In the genomic region with DNA sequence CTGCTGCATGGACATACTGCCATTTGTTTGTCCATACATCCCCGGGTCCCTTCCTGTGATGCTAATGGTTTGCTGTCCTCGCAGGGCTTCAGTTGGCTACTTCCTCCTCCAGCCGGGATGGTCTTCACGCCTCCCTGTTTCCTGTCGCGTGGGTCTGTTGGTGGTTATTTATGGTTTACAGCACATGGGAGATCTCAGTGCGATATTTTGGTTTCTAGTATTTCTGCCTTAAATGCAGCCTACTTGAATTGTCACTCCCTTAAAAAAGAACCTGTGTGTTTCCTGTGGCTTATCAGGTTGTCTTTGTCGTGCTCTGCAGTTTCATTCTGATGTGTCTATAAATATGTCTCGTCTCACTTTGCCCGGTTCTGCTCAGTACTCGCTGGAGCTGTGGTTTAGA, we compare ENCODE assay signal across 12 mouse cellular contexts. TPM values are rescaled to one million over a fixed set of nuclear protein-coding genes. Genes with fewer than 3 reads are reported as not detected.
A peak's percentile ranks its signal among the peaks of the same experiment; 100 is the strongest.
DNase-seq lines count a peak whose midpoint lies in the region; ATAC-seq and TF ChIP-seq lines count a peak whose summit lies in the region.
"Had no signal": no experiment of that assay in that cellular context is flagged by ENCODE, and none has a peak within 500 bp of the region (broad histone marks: within the 10 kb centered on the region; RNA-seq: fewer than 3 reads in every experiment).

No protein-coding gene starts in this region.

- H3K4me1 ChIP-seq in heart, embryonic 14.5 days (ENCODE audit: control insufficient read depth in 2 of 2, insufficient read depth in 2 of 2, low read length in 2 of 2), result peaks cover 3 to 5% of the 10 kb centered on the region in 2 experiments; a peak in 2 of 4 replicates
- H3K4me1 ChIP-seq in heart, adult 2 months (ENCODE audit: control insufficient read depth, insufficient read depth, low read length), result peaks cover 2% of the 10 kb centered on the region; the same call in 1 of the 2 replicates
- H3K4me1 ChIP-seq: midbrain, embryonic 10.5 days had no signal

- ATAC-seq in heart, embryonic 14.5 days (ENCODE audit: insufficient number of reproducible peaks, insufficient read depth, low FRiP score, low read depth), result no peak
- ATAC-seq: hindbrain, embryonic 16.5 days had no signal

- no peaks in the 10 kb centered on the region for H3K27me3 ChIP-seq in heart, embryonic 14.5 days (ENCODE audit: control insufficient read depth, insufficient read depth, low read length)
- no peaks in the 10 kb centered on the region for H3K27me3 ChIP-seq in heart, adult 2 months (ENCODE audit: control insufficient read depth, insufficient read depth, low read length)

- DNase-seq in heart, adult 2 months, result no peak
- DNase-seq in thymus, postnatal 0 days (ENCODE audit: low spot score), result peak; percentile 21
- no peak for DNase-seq in thymus, postnatal 10 days (ENCODE audit: low spot score in 2 of 2)
- peak; percentile 63 to 79 for DNase-seq in left cerebral cortex, postnatal 36 days (ENCODE audit: low spot score in 2 of 2)
- DNase-seq in spleen, adult 18-20 months, result no peak
- no peak for DNase-seq in cerebellum, adult 9-10 months
- DNase-seq in testis, postnatal 10 days (ENCODE audit: low spot score), result no peak
- DNase-seq: cerebellum, postnatal 25 days had no signal

- peak overlapping the region; percentile 45 for H3K4me2 ChIP-seq in heart, embryonic 14.5 days (ENCODE audit: low read length)

- H3K79me2 ChIP-seq in heart, adult 2 months (replicated peaks; ENCODE audit: control insufficient read depth, insufficient read depth, low read length), result no peaks in the 10 kb centered on the region

- TF ChIP-seq POLR2A in heart, adult 2 months (IDR thresholded peaks at IDR 0.05; ENCODE audit: insufficient read depth, low read depth, low read length), result no peak

- no peaks in the 10 kb centered on the region for H3K36me3 ChIP-seq in heart, embryonic 14.5 days (ENCODE audit: control insufficient read depth, insufficient read depth, low read length)
- no peaks in the 10 kb centered on the region for H3K36me3 ChIP-seq in heart, adult 2 months (ENCODE audit: control insufficient read depth, insufficient read depth, low read length)
- H3K36me3 ChIP-seq: midbrain, embryonic 10.5 days had no signal

- H3K9me3 ChIP-seq in heart, embryonic 14.5 days (ENCODE audit: control insufficient read depth, low read length), result no peaks in the 10 kb centered on the region
- H3K9me3 ChIP-seq: midbrain, embryonic 10.5 days had no signal

- intact Hi-C loops in heart, adult 2 months (cut with DNase I), result no loop called here
- intact Hi-C loops in left cerebral cortex, postnatal 36 days (cut with DNase I), result no loop called here

- H3K27ac ChIP-seq in heart, embryonic 14.5 days (replicated peaks in 1 of 2; ENCODE audit: control insufficient read depth in 1 of 2, insufficient read depth in 1 of 2, low read depth in 2 of 2, low read length in 2 of 2), result no peak overlapping the region
- no peak overlapping the region for H3K27ac ChIP-seq in heart, adult 2 months
- H3K27ac ChIP-seq: liver, embryonic 14.5 days; midbrain, embryonic 10.5 days had no signal

- no peak overlapping the region; the same call in 1 of the 2 replicates for H3K9ac ChIP-seq in heart, embryonic 14.5 days (ENCODE audit: low read length)
- no peak overlapping the region for H3K9ac ChIP-seq in heart, adult 2 months (ENCODE audit: low read depth, low read length)
- H3K9ac ChIP-seq: liver, embryonic 14.5 days had no signal

- 24% methylated on average over 11 of the region's 11 CpGs for WGBS in heart, embryonic 14.5 days
- WGBS in heart, adult 2 months, result 8% methylated on average over 11 of the region's 11 CpGs

- H3K4me3 ChIP-seq in heart, embryonic 14.5 days (ENCODE audit: control insufficient read depth in 1 of 2, insufficient read depth in 1 of 2, low read depth in 1 of 2, low read length in 2 of 2), result 0 out of 4 replicates have a peak overlapping the region, but pooled peaks of 1 of the 2 experiments have one; percentile 4
- no peak overlapping the region for H3K4me3 ChIP-seq in heart, adult 2 months
- H3K4me3 ChIP-seq: midbrain, embryonic 10.5 days had no signal

- no peak for TF ChIP-seq EP300 in heart, adult 2 months (IDR thresholded peaks at IDR 0.05; ENCODE audit: insufficient read depth, low read depth, low read length)

- no peak for TF ChIP-seq CTCF in heart, adult 2 months (IDR thresholded peaks at IDR 0.05)

RNA-seq across cellular contexts. Expression of a gene that starts 8.2 kb away (rescaled TPM):
- polyA plus RNA-seq in heart, embryonic 14.5 days (2014; fragmentation: Nextera tagmentation; extraction: Ambion mirVana), result 210 and 234 TPM in 2 replicates
- total RNA-seq in heart, adult 2 months (2021), result 10 to 100 TPM; 71.7 to 82.6 TPM
- 52.9 and 73.7 TPM in 2 replicates for polyA plus RNA-seq in heart, adult 2 months (2012; rRNA removed)
- polyA plus RNA-seq in thymus, postnatal 0 days (2015; fragmentation: Nextera tagmentation; extraction: Ambion mirVana), result 220 and 226 TPM in 2 replicates
- 100 to 1,000 TPM; 253 to 267 TPM for total RNA-seq in left cerebral cortex, postnatal 36 days (2021)

Comparison
In these comparisons a context has a peak if more than half of its experiments do, and no peak if none do; other contexts are left out.
1. DNase-seq: peak in thymus, postnatal 0 days (single experiment) and left cerebral cortex, postnatal 36 days (2 of 2); none in heart, adult 2 months (0 of 2), thymus, postnatal 10 days (0 of 2), spleen, adult 18-20 months (0 of 2), cerebellum, adult 9-10 months (single experiment) and testis, postnatal 10 days (single experiment).